Mouse (Mus musculus) C2C12 (cell line): ENCODE results near the gene Coro2b.

ENCODE experiments used
- CTCF ChIP-seq: IDR thresholded peaks from one replicate; pipeline ENCODE4 v1.5.1; 2011; ENCODE audit not compliant: control insufficient read depth, insufficient read depth, insufficient read length
- MAX ChIP-seq: IDR thresholded peaks from one replicate; pipeline ENCODE4 v1.6.1; 2011; ENCODE audit warnings: mild to moderate bottlenecking, control low read depth

DNA sequence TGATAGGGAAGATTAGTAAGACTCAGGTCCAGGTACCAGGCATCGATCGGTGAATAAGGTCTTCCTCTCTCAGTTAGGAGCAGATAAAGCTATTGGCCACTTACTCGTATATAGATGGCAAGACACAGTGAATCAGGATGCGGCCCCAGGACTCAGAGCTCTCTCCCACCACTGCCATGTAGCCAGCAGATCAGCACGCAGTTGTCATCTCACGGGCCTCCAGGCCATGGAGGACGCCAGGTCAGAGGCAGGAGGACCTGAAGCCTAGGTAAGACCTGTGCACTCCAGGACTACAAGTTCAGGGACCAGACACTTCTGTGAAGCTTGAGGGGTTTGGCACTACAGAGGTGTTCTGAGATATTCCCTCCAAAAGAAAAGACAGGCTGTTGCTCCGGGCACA, 21.2 kb upstream of the Coro2b start:
- TF ChIP-seq CTCF (no peak), MAX (no peak)
